Mouse (Mus musculus): Measurements from ENCODE around the gene Rasd1. TPM values are rescaled to one million over a fixed set of nuclear protein-coding genes. Genes with fewer than 3 reads are reported as not detected.
A peak's percentile ranks its signal among the peaks of the same experiment; 100 is the strongest.
"Not testable (repeated sequence)": the region's sequence is repeated elsewhere in the genome, so short reads cannot be mapped to it uniquely, and the experiment has no call there.

Gene Rasd1
- polyA plus RNA-seq, 1 experiment from 2014 or later: 1.9 TPM

GRCm38 (mm10) chr11:59956749-59957148 is 8.0 kb downstream of the Rasd1 start:
- WGBS: 76% methylated on average over 6 of the region's 6 CpGs
- peaks cover 15% of the 10 kb centered on the region for H3K36me3 ChIP-seq
- no peak for ATAC-seq (ENCODE audit: low FRiP score, low read depth)
- H3K27me3 ChIP-seq: no peaks in the 10 kb centered on the region
- no peak overlapping the region for H3K9ac ChIP-seq (replicated peaks)
- no peak overlapping the region for H3K4me2 ChIP-seq (replicated peaks)
- no peak overlapping the region for H3K4me3 ChIP-seq
- no peaks in the 10 kb centered on the region for H3K9me3 ChIP-seq
- no peak overlapping the region for H3K27ac ChIP-seq (replicated peaks)
- no peaks in the 10 kb centered on the region for H3K4me1 ChIP-seq

- H3K27ac ChIP-seq (replicated peaks): no peak overlapping the region
- WGBS: 88% methylated on average over 14 of the region's 14 CpGs
- peaks cover 11% of the 10 kb centered on the region for H3K4me1 ChIP-seq
- no peaks in the 10 kb centered on the region for H3K27me3 ChIP-seq
- no peak overlapping the region for H3K4me3 ChIP-seq
- H3K36me3 ChIP-seq: no peaks in the 10 kb centered on the region
- no peak for ATAC-seq (ENCODE audit: low FRiP score, low read depth)
- H3K9me3 ChIP-seq: no peaks in the 10 kb centered on the region
- no peak overlapping the region for H3K4me2 ChIP-seq (replicated peaks)
- no peak overlapping the region for H3K9ac ChIP-seq (replicated peaks)
Observed at GRCm38 (mm10) chr11:59952892-59953291, 11.9 kb downstream of the Rasd1 start.

- no peaks in the 10 kb centered on the region for H3K9me3 ChIP-seq
- no peaks in the 10 kb centered on the region for H3K36me3 ChIP-seq
- H3K4me2 ChIP-seq (replicated peaks): peak overlapping the region; percentile 79
- no peak; the same call in 1 of the 2 replicates for ATAC-seq (ENCODE audit: low FRiP score, low read depth)
- peaks cover 3% of the 10 kb centered on the region; the same call in 1 of the 2 replicates for H3K27me3 ChIP-seq
- peak overlapping the region; percentile 96 for H3K9ac ChIP-seq (replicated peaks)
- peak overlapping the region; percentile 96 for H3K4me3 ChIP-seq
- H3K4me1 ChIP-seq: peaks cover 20% of the 10 kb centered on the region
- H3K27ac ChIP-seq (replicated peaks): peak overlapping the region; percentile 83
- 3% methylated on average over 16 of the region's 16 CpGs for WGBS
Observed at GRCm38 (mm10) chr11:59948401-59948767, 16.4 kb downstream of the Rasd1 start.

- no peaks in the 10 kb centered on the region for H3K36me3 ChIP-seq
- peak within 1 kb of the TSS; percentile 83 for H3K27ac ChIP-seq (replicated peaks)
- no peaks in the 10 kb centered on the region for H3K9me3 ChIP-seq
- WGBS: under 1% methylated on average over 43 of the region's 43 CpGs
- peaks cover 20% of the 10 kb centered on the region for H3K4me1 ChIP-seq
- peak within 1 kb of the TSS; percentile 96 for H3K4me3 ChIP-seq
- H3K27me3 ChIP-seq: peaks cover 5% of the 10 kb centered on the region; the same call in 1 of the 2 replicates
- H3K9ac ChIP-seq (replicated peaks): peak within 1 kb of the TSS; percentile 96
- H3K4me2 ChIP-seq (replicated peaks): peak within 1 kb of the TSS; percentile 79
- ATAC-seq (ENCODE audit: low FRiP score, low read depth): peak; percentile 94
Observed at GRCm38 (mm10) chr11:59947752-59948400, 16.9 kb downstream of the Rasd1 start, which contains the start of gene Med9. TSS of gene Med9 (plus strand) at chr11:59948206.

GRCm38 (mm10) chr11:59944855-59945254 is 19.9 kb downstream of the Rasd1 start:
- H3K4me1 ChIP-seq: peaks cover 20% of the 10 kb centered on the region
- 92% methylated on average over 9 of the region's 10 CpGs for WGBS
- not testable (repeated sequence) for H3K9ac ChIP-seq (replicated peaks); ATAC-seq (ENCODE audit: low FRiP score, low read depth); H3K4me2 ChIP-seq (replicated peaks); H3K36me3 ChIP-seq; H3K4me3 ChIP-seq; H3K9me3 ChIP-seq; H3K27ac ChIP-seq (replicated peaks)
- peaks cover 11% of the 10 kb centered on the region for H3K27me3 ChIP-seq

GRCm38 (mm10) chr11:59941391-59941790 is 23.4 kb downstream of the Rasd1 start:
- no peak for ATAC-seq (ENCODE audit: low FRiP score, low read depth)
- no peaks in the 10 kb centered on the region for H3K36me3 ChIP-seq
- no peak overlapping the region for H3K4me3 ChIP-seq

GRCm38 (mm10) chr11:59940645-59941044 is 24.1 kb downstream of the Rasd1 start:
- Histone ChIP-seq H3K36me3 (no peaks in the 10 kb centered on the region), H3K4me2 (replicated peaks) (no peak overlapping the region), H3K9me3 (no peaks in the 10 kb centered on the region), H3K9ac (replicated peaks) (no peak overlapping the region), H3K27ac (replicated peaks) (no peak overlapping the region), H3K4me1 (no peaks in the 10 kb centered on the region), H3K27me3 (peaks cover 7% of the 10 kb centered on the region), H3K4me3 (no peak overlapping the region)
- WGBS: 66% methylated on average over 3 of the region's 3 CpGs
- no peak for ATAC-seq (ENCODE audit: low FRiP score, low read depth)

More at GRCm38 (mm10) chr11:59941391-59941790, 23.4 kb downstream of the Rasd1 start:
- 18% methylated on average over 3 of the region's 3 CpGs for WGBS
- Histone ChIP-seq H3K9me3 (no peaks in the 10 kb centered on the region), H3K4me1 (no peaks in the 10 kb centered on the region), H3K27me3 (peaks cover 11% of the 10 kb centered on the region), H3K4me2 (replicated peaks) (no peak overlapping the region), H3K27ac (replicated peaks) (no peak overlapping the region), H3K9ac (replicated peaks) (no peak overlapping the region)

- H3K9me3 ChIP-seq: no peaks in the 10 kb centered on the region
- no peak overlapping the region for H3K27ac ChIP-seq (replicated peaks)
- no peak for ATAC-seq (ENCODE audit: low FRiP score, low read depth)
- no peaks in the 10 kb centered on the region for H3K36me3 ChIP-seq
- peaks cover 7% of the 10 kb centered on the region for H3K27me3 ChIP-seq
- no peak overlapping the region for H3K9ac ChIP-seq (replicated peaks)
- no peak overlapping the region for H3K4me3 ChIP-seq
- no peaks in the 10 kb centered on the region for H3K4me1 ChIP-seq
- H3K4me2 ChIP-seq (replicated peaks): no peak overlapping the region
- 84% methylated on average over 1 of the region's 1 CpGs for WGBS
Observed at GRCm38 (mm10) chr11:59939821-59940220, 24.9 kb downstream of the Rasd1 start.

GRCm38 (mm10) chr11:59937615-59938014 is 27.1 kb downstream of the Rasd1 start:
- no peak overlapping the region for H3K4me2 ChIP-seq (replicated peaks)
- no peaks in the 10 kb centered on the region for H3K36me3 ChIP-seq
- ATAC-seq (ENCODE audit: low FRiP score, low read depth): no peak
- H3K4me1 ChIP-seq: no peaks in the 10 kb centered on the region
- 40% methylated on average over 2 of the region's 2 CpGs for WGBS
- peaks cover 3% of the 10 kb centered on the region for H3K27me3 ChIP-seq
- no peak overlapping the region for H3K27ac ChIP-seq (replicated peaks)
- H3K9ac ChIP-seq (replicated peaks): no peak overlapping the region
- H3K9me3 ChIP-seq: no peaks in the 10 kb centered on the region
- H3K4me3 ChIP-seq: no peak overlapping the region

GRCm38 (mm10) chr11:59937023-59937422 is 27.7 kb downstream of the Rasd1 start:
- Histone ChIP-seq H3K27ac (replicated peaks) (no peak overlapping the region), H3K9ac (replicated peaks) (no peak overlapping the region), H3K4me2 (replicated peaks) (no peak overlapping the region), H3K36me3 (no peaks in the 10 kb centered on the region), H3K4me3 (no peak overlapping the region), H3K27me3 (peaks cover 8% of the 10 kb centered on the region), H3K9me3 (no peaks in the 10 kb centered on the region), H3K4me1 (no peaks in the 10 kb centered on the region)
- ATAC-seq (ENCODE audit: low FRiP score, low read depth): no peak
- WGBS: 70% methylated on average over 3 of the region's 3 CpGs

GRCm38 (mm10) chr11:59933943-59934342 is 30.8 kb downstream of the Rasd1 start:
- H3K4me3 ChIP-seq: no peak overlapping the region
- H3K27me3 ChIP-seq: peaks cover 7% of the 10 kb centered on the region
- ATAC-seq (ENCODE audit: low FRiP score, low read depth): no peak
- H3K4me1 ChIP-seq: no peaks in the 10 kb centered on the region
- H3K27ac ChIP-seq (replicated peaks): no peak overlapping the region
- WGBS: 47% methylated on average over 12 of the region's 12 CpGs
- no peak overlapping the region for H3K9ac ChIP-seq (replicated peaks)
- H3K4me2 ChIP-seq (replicated peaks): no peak overlapping the region
- no peaks in the 10 kb centered on the region for H3K9me3 ChIP-seq
- no peaks in the 10 kb centered on the region for H3K36me3 ChIP-seq

GRCm38 (mm10) chr11:59932560-59933337 is 32.0 kb downstream of the Rasd1 start:
- 71% methylated on average over 9 of the region's 9 CpGs for WGBS
- Histone ChIP-seq H3K4me3 (no peak overlapping the region), H3K27ac (replicated peaks) (no peak overlapping the region), H3K36me3 (no peaks in the 10 kb centered on the region), H3K4me1 (no peaks in the 10 kb centered on the region), H3K27me3 (peaks cover 7% of the 10 kb centered on the region), H3K9me3 (no peaks in the 10 kb centered on the region), H3K9ac (replicated peaks) (no peak overlapping the region), H3K4me2 (replicated peaks) (no peak overlapping the region)
- ATAC-seq (ENCODE audit: low FRiP score, low read depth): no peak
